Mouse (Mus musculus) hindbrain, embryonic 12.5 days (tissue): ENCODE measurements around the gene Hpdl. TPM values are rescaled to one million over a fixed set of nuclear protein-coding genes. Genes with fewer than 3 reads are reported as not detected.
A peak's percentile ranks its signal among the peaks of the same experiment; 100 is the strongest.

Experiments used
- ATAC-seq: fragments of 200-750 bp; cut with Nextera tagmentation; 2 replicates; pipeline ENCODE4 v1.8.0; 2017; ENCODE audit warnings: moderate TSS enrichment; ENCODE audit not compliant: low FRiP score
- H3K27ac ChIP-seq: fragments of 300-500 bp; sonication (generic); 2 replicates; pipeline ENCODE4 v1.5.1; 2016; ENCODE audit warnings: mild to moderate bottlenecking
- H3K27me3 ChIP-seq: fragments of 300-500 bp; sonication (generic); 2 replicates; pipeline ENCODE4 v1.6.1; 2016; ENCODE audit warnings: mild to moderate bottlenecking
- H3K36me3 ChIP-seq: fragments of 300-500 bp; sonication (generic); 2 replicates; pipeline ENCODE4 v1.6.1; 2016; ENCODE audit warnings: mild to moderate bottlenecking
- H3K4me1 ChIP-seq: fragments of 300-500 bp; sonication (generic); 2 replicates; pipeline ENCODE4 v1.6.1; 2016
- H3K4me2 ChIP-seq: fragments of 300-500 bp; sonication (generic); replicated peaks from 2 replicates; pipeline ENCODE4 v1.6.1; 2016; ENCODE audit warnings: mild to moderate bottlenecking
- H3K4me3 ChIP-seq: fragments of 300-500 bp; sonication (generic); 2 replicates; pipeline ENCODE4 v1.5.1; 2016; ENCODE audit warnings: mild to moderate bottlenecking
- H3K9ac ChIP-seq: fragments of 300-500 bp; sonication (generic); 2 replicates; pipeline ENCODE4 v1.6.1; 2016; ENCODE audit warnings: mild to moderate bottlenecking, moderate library complexity
- H3K9me3 ChIP-seq: fragments of 300-500 bp; sonication (generic); replicated peaks from 2 replicates; pipeline ENCODE4 v1.6.1; 2016; ENCODE audit warnings: mild to moderate bottlenecking
- WGBS: fragments of 180-500 bp; shearing (Covaris S2); methylation state at CpG from one replicate; pipeline ENCODE4 v1.1.7; 2016; 5-methylcytosine and 5-hydroxymethylcytosine counted together
- polyA plus RNA-seq: library from polyadenylated mRNA; unstranded; fragments of >200 nt; fragmentation: Nextera tagmentation; extraction: Ambion mirVana; gene quantifications from 2 replicates; pipeline ENCODE4 v1.2.1, GENCODE M21; 2016

Hpdl gene
- polyA plus RNA-seq, 1 experiment from 2014 or later: 1.7 TPM

DNA sequence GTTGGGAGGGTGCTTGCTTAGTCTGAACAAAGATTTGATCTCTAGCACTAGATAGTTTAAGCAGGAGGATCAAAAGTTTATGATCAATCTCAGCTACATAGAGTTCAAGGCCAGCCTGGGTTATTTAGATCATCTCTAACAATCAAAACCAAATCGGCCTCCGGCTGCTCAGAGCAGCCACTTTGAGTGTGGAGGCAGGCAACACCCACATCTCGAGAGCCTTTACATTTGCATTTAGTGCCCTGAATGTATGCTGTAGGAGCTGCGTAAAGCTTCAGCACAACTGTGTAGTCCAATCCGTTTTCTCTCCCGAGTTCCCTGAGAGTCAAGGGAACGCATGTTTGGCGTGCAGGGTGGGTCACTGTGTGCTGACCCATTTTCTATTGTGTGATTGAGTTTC lies 29.1 kb downstream of the Hpdl start:
- no peaks in the 10 kb centered on the region for H3K27me3 ChIP-seq

DNA sequence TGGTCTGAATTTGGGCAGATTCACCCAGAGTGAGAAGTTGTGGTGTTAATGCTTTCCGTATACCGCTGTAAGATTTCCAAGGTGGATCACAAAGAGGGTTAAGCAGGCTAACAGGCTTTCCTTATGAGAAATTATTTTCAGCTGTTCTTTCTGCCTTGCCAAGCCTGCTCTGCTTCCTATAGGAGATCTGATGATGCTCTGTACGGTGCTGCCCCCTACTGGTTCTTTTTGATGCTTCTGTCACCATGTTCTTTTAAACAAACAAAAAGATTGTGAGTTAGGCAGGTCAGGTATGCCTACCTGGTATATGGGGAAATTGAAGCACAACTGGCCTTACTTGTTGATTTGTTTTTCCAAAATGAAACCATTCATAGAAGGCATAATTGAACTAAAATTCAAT lies 32.6 kb downstream of the Hpdl start:
- no peaks in the 10 kb centered on the region for H3K27me3 ChIP-seq
- H3K36me3 ChIP-seq: peaks cover 2% of the 10 kb centered on the region; the same call in 1 of the 2 replicates
- no peak for ATAC-seq
- peaks cover 3% of the 10 kb centered on the region; the same call in 1 of the 2 replicates for H3K4me1 ChIP-seq
- H3K4me3 ChIP-seq: no peak overlapping the region
- 0 out of 2 replicates have a peak, but pooled peaks cover 2% of the 10 kb centered on the region for H3K9me3 ChIP-seq
- H3K9ac ChIP-seq: no peak overlapping the region
- 8% methylated on average over 3 of the region's 3 CpGs for WGBS
- no peak overlapping the region for H3K4me2 ChIP-seq
- H3K27ac ChIP-seq: no peak overlapping the region

More for the DNA sequence above, 29.1 kb downstream of the Hpdl start:
- peaks cover 3% of the 10 kb centered on the region; the same call in 1 of the 2 replicates for H3K4me1 ChIP-seq
- no peaks in the 10 kb centered on the region for H3K36me3 ChIP-seq
- H3K9me3 ChIP-seq: no peaks in the 10 kb centered on the region
- no peak overlapping the region for H3K4me3 ChIP-seq
- H3K9ac ChIP-seq: no peak overlapping the region
- no peak for ATAC-seq
- H3K4me2 ChIP-seq: no peak overlapping the region
- 86% methylated on average over 8 of the region's 8 CpGs for WGBS
- no peak overlapping the region for H3K27ac ChIP-seq

DNA sequence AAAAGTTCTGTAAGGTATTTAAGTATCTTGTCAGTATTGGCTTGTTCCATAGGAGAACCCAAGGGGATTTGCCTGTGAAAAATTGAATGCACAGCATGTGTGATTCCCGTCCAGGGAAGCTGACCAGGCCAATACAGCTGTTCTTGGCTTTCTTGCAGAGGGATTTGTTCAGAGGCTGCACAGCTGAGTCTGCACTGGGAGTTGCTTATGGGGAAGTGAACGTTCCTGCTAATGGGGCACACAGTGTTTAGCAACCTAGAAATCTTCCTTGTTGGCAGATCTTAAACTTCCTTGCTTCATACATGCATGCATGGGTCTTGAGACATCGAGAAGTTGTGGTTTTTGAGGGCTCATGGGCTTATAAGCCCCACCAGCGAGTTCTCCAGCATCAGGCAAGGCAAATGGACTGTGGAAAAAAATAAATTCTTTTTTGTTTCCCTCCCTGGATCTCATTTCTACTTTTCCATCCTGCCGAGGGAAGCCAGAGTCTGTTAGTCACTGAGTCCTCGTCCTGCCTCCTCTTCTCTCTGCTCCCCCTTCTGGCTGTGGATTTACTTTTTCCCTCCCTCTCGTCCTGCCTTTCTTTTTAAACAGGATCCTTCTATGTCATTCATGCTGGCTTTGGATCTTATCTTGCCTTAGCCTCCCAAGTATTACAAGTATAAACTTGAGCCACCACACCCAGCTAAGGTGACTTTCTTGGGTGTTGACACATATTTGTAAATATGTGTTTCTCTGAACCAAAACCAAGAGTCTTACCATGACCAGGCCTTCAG lies 33.3 kb downstream of the Hpdl start:
- ATAC-seq: no peak
- no peak overlapping the region for H3K27ac ChIP-seq
- H3K27me3 ChIP-seq: no peaks in the 10 kb centered on the region
- H3K4me2 ChIP-seq: no peak overlapping the region
- no peak overlapping the region for H3K4me3 ChIP-seq
- 39% methylated on average over 7 of the region's 7 CpGs for WGBS
- H3K4me1 ChIP-seq: peaks cover 3% of the 10 kb centered on the region; the same call in 1 of the 2 replicates
- no peak overlapping the region for H3K9ac ChIP-seq
- peaks cover 2% of the 10 kb centered on the region; the same call in 1 of the 2 replicates for H3K36me3 ChIP-seq
- H3K9me3 ChIP-seq: 0 out of 2 replicates have a peak, but pooled peaks cover 2% of the 10 kb centered on the region

DNA sequence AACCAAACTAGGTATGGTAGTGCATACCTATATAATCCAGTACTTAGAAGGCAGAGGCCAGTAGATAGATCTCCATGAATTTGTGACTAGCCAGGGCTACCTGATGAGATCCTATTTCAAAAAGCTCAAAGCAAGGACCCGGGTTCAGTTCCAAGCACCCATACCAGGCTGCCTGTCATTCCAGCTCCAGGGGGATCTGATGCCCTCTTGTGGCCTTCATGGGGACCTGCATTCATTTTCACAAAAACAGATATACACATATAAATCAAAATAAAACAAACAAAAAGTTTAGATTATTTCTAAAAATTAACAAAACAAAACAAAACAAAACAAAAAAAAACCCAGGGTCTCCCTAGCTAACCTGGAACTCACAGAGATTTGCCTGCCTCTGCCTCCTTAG lies 34.9 kb downstream of the Hpdl start:
- no peak overlapping the region for H3K27ac ChIP-seq
- no peak overlapping the region for H3K4me2 ChIP-seq
- H3K27me3 ChIP-seq: no peaks in the 10 kb centered on the region
- 0 out of 2 replicates have a peak, but pooled peaks cover 2% of the 10 kb centered on the region for H3K9me3 ChIP-seq
- ATAC-seq: no peak
- no peak overlapping the region for H3K4me3 ChIP-seq
- H3K36me3 ChIP-seq: peaks cover 2% of the 10 kb centered on the region; the same call in 1 of the 2 replicates
- peaks cover 9% of the 10 kb centered on the region for H3K4me1 ChIP-seq
- WGBS: 91% methylated on average over 1 of the region's 1 CpGs
- H3K9ac ChIP-seq: no peak overlapping the region

DNA sequence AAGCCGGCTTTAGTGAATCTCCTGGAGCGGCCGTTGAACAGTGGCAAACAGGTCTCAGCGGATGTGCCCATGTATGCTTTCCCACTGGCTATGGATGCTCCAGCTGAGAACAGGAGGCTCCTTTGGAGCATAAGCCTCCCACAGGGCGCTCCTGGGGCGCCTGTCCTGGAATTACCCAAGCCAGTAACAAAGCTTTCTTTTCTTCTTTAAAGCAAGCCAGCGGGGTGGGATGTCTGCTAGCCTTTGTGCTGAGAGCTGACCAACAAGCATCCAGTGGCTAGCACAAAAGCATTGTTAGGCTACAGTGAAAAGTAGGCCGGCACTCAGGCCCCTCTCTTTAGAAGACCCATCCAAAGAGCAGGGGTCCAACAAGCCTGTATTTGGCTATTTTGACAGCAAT lies 39.3 kb downstream of the Hpdl start:
- Histone ChIP-seq H3K4me1 (peaks cover 6% of the 10 kb centered on the region), H3K27ac (no peak overlapping the region), H3K27me3 (no peaks in the 10 kb centered on the region), H3K4me2 (no peak overlapping the region), H3K4me3 (no peak overlapping the region), H3K9ac (0 out of 2 replicates have a peak overlapping the region, but pooled peaks have one; percentile 28), H3K36me3 (peaks cover 2% of the 10 kb centered on the region; the same call in 1 of the 2 replicates), H3K9me3 (0 out of 2 replicates have a peak, but pooled peaks cover 2% of the 10 kb centered on the region)
- WGBS: 5% methylated on average over 8 of the region's 8 CpGs
- ATAC-seq: no peak

DNA sequence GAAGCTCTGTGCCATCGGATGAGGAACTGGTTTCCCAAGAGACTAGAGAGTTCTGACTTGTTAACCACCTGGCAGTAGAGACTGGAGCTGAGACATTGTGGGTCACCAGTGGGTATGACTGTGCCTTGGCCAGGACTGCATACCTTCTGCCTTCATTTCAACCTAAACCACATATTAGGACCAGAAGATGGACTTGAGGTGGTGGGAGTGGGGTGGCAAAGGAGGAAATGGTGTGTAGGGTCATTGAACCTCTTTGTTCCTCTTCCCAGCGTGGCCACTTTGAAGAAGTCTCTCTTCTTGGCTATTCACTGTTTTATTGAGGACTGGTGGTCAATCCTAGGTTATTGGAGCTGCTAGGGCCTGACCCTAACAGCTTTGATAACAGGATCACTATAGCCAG lies 40.1 kb downstream of the Hpdl start:
- Histone ChIP-seq H3K36me3 (no peaks in the 10 kb centered on the region; the same call in 1 of the 2 replicates), H3K4me2 (no peak overlapping the region), H3K4me3 (no peak overlapping the region), H3K27me3 (no peaks in the 10 kb centered on the region), H3K4me1 (peaks cover 6% of the 10 kb centered on the region), H3K9ac (no peak overlapping the region), H3K27ac (no peak overlapping the region), H3K9me3 (no peaks in the 10 kb centered on the region)
- WGBS: 35% methylated on average over 2 of the region's 2 CpGs
- ATAC-seq: no peak

DNA sequence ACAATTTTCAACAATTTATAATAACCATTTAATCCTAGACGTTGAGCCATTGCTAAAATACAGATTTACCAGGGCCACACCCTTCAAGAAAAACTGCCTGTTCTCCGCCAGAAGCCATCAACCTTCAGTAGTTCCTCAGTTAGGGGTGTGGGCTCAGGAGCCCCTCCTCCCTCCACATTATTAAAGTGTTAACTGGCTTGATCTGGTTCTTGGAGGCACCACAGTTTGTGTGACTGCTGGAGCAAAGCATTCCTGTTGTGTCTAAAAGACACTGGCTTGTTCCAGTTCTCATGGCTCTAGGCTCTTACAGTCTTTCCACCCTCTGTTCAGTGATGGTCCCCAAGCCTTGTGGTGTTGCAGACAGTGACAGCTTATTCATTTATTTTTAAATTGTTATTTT lies 41.0 kb downstream of the Hpdl start:
- Histone ChIP-seq H3K27me3 (no peaks in the 10 kb centered on the region), H3K27ac (no peak overlapping the region), H3K4me3 (no peak overlapping the region), H3K4me2 (no peak overlapping the region), H3K36me3 (no peaks in the 10 kb centered on the region), H3K4me1 (peaks cover 6% of the 10 kb centered on the region), H3K9me3 (no peaks in the 10 kb centered on the region), H3K9ac (no peak overlapping the region)
- WGBS: 89% methylated on average over 2 of the region's 2 CpGs
- no peak for ATAC-seq

DNA sequence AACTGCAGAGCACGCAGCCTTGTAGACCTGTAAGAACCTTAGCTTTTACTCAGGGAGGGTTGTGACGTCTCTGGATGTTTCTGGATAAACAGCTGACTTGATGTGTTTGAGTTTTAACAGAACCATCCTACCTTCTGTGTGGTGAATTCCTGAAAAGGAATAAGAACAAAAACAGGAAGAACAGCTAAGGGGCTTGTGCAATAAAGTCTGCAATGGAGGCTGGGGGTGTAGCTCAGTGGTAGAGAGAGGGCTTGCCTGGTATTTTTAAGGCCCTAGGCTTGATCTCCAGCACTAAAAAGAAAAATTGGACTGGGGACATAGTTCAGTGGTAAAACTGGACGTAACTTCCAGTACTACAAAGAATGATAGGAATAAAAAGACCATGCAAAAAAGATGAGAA lies 44.4 kb downstream of the Hpdl start:
- Histone ChIP-seq H3K4me3 (no peak overlapping the region), H3K9me3 (no peaks in the 10 kb centered on the region), H3K36me3 (no peaks in the 10 kb centered on the region), H3K4me1 (peaks cover 1% of the 10 kb centered on the region), H3K27ac (no peak overlapping the region), H3K4me2 (no peak overlapping the region), H3K9ac (no peak overlapping the region), H3K27me3 (no peaks in the 10 kb centered on the region)
- ATAC-seq: no peak
- WGBS: 86% methylated on average over 3 of the region's 3 CpGs

DNA sequence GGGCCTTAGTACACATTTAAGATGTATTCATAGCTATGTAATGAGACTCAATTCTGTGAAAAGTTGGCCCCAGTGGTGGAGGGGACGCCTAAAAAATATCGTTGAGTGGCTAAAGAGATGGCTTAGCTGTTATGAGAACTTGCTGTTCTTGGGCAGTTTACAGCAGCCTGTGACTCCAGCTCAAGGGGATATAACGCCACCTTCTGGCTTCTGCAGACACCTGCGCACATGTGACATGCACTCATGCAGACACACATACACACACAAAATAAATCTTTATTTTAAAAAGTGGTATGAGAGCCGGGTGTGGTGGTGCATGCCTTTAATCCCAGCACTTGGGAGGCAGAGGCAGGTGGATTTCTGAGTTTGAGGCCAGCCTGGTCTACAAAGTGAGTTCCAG lies 45.1 kb downstream of the Hpdl start:
- 93% methylated on average over 5 of the region's 5 CpGs for WGBS
- H3K27me3 ChIP-seq: no peaks in the 10 kb centered on the region
- no peak overlapping the region for H3K4me2 ChIP-seq
- H3K4me1 ChIP-seq: no peaks in the 10 kb centered on the region
- ATAC-seq: no peak
- H3K4me3 ChIP-seq: no peak overlapping the region
- H3K36me3 ChIP-seq: no peaks in the 10 kb centered on the region
- H3K27ac ChIP-seq: no peak overlapping the region
- H3K9ac ChIP-seq: no peak overlapping the region
- no peaks in the 10 kb centered on the region for H3K9me3 ChIP-seq

Other genes with a start within 250 kb of the Hpdl start
- gene Ccdc17, start 225.1 kb downstream of the Hpdl start, polyA plus RNA-seq: 3.8 and 4.8 TPM in 2 replicates
- gene Nasp, start 193.8 kb downstream of the Hpdl start, polyA plus RNA-seq: 183 and 186 TPM in 2 replicates
- 566 and 569 TPM in 2 replicates for gene Akr1a1, start 170.0 kb downstream of the Hpdl start, polyA plus RNA-seq
- 731 and 767 TPM in 2 replicates for gene Prdx1, start 136.2 kb downstream of the Hpdl start, polyA plus RNA-seq
- 26.0 and 26.2 TPM in 2 replicates for gene Mmachc, start 113.3 kb downstream of the Hpdl start, polyA plus RNA-seq
- gene Ccdc163, start 113.2 kb downstream of the Hpdl start, polyA plus RNA-seq: 22.4 and 23.6 TPM in 2 replicates
- gene Tesk2, start 100.8 kb downstream of the Hpdl start, polyA plus RNA-seq: 6.9 and 7.4 TPM in 2 replicates
- gene Toe1, start 14.1 kb downstream of the Hpdl start, polyA plus RNA-seq: 32.1 and 32.4 TPM in 2 replicates
- gene Mutyh, start 14.0 kb downstream of the Hpdl start, polyA plus RNA-seq: 11.5 and 15.1 TPM in 2 replicates
- gene Zswim5, start 55.7 kb upstream of the Hpdl start, polyA plus RNA-seq: 7.4 and 8.5 TPM in 2 replicates
- 87.5 and 90.2 TPM in 2 replicates for gene Urod, start 172.7 kb upstream of the Hpdl start, polyA plus RNA-seq
- 20.2 and 20.6 TPM in 2 replicates for gene Hectd3, start 173.6 kb upstream of the Hpdl start, polyA plus RNA-seq
- gene Eif2b3, start 197.7 kb upstream of the Hpdl start, polyA plus RNA-seq: 41.5 and 47.4 TPM in 2 replicates